Mouse (Mus musculus) heart, embryonic 14.5 days (tissue): Measurements from ENCODE around the gene Hist2h3c1. TPM values are rescaled to one million over a fixed set of nuclear protein-coding genes. Genes with fewer than 3 reads are reported as not detected.

Experiments used
- ATAC-seq: fragments of 200-750 bp; cut with Nextera tagmentation; 2 replicates; pipeline ENCODE4 v1.8.0; 2017; ENCODE audit warnings: low read depth, moderate TSS enrichment; ENCODE audit not compliant: insufficient number of reproducible peaks, insufficient read depth, low FRiP score
- H3K27ac ChIP-seq, 2 experiments: fragments of 200-500 bp in 1 of 2; fragments of 300-500 bp in 1 of 2; sonication (generic) in 1 of 2; replicated peaks in 1 of 2; 2 replicates each; pipeline ENCODE4 v1.5.1; 2012 to 2014; ENCODE audit warnings: low read depth in 2 of 2, low read length in 2 of 2, control low read depth in 1 of 2, mild to moderate bottlenecking in 1 of 2, mixed read lengths in 1 of 2; ENCODE audit not compliant: control insufficient read depth in 1 of 2, insufficient read depth in 1 of 2
- H3K27me3 ChIP-seq: fragments of 300-500 bp; sonication (generic); 2 replicates; pipeline ENCODE4 v1.6.1; 2014; ENCODE audit warnings: mild to moderate bottlenecking, low read length, control low read depth; ENCODE audit not compliant: control insufficient read depth, insufficient read depth
- H3K36me3 ChIP-seq: fragments of 300-500 bp; sonication (generic); 2 replicates; pipeline ENCODE4 v1.6.1; 2014; ENCODE audit warnings: mild to moderate bottlenecking, control low read depth, low read length, mixed read lengths; ENCODE audit not compliant: control insufficient read depth, insufficient read depth
- H3K4me1 ChIP-seq, 2 experiments: fragments of 200-500 bp in 1 of 2; fragments of 300-500 bp in 1 of 2; sonication (generic) in 1 of 2; 2 replicates each; pipeline ENCODE4 v1.6.1; 2012 to 2014; ENCODE audit warnings: low read length in 2 of 2, control low read depth in 1 of 2, mixed read lengths in 1 of 2; ENCODE audit not compliant: control insufficient read depth in 2 of 2, insufficient read depth in 2 of 2
- H3K4me2 ChIP-seq: fragments of 300-500 bp; sonication (generic); 2 replicates; pipeline ENCODE4 v1.6.1; 2014; ENCODE audit warnings: mild to moderate bottlenecking, low read length
- H3K4me3 ChIP-seq, 2 experiments: fragments of 200-500 bp in 1 of 2; fragments of 300-500 bp in 1 of 2; sonication (generic) in 1 of 2; 2 replicates each; pipeline ENCODE4 v1.5.1; 2012 to 2014; ENCODE audit warnings: low read length in 2 of 2, mild to moderate bottlenecking in 2 of 2, control low read depth in 1 of 2, low read depth in 1 of 2, moderate library complexity in 1 of 2; ENCODE audit not compliant: control insufficient read depth in 1 of 2, insufficient read depth in 1 of 2
- H3K9ac ChIP-seq: fragments of 300-500 bp; sonication (generic); 2 replicates; pipeline ENCODE4 v1.6.1; 2014; ENCODE audit warnings: mild to moderate bottlenecking, low read length
- H3K9me3 ChIP-seq: fragments of 300-500 bp; sonication (generic); 2 replicates; pipeline ENCODE4 v1.6.1; 2016; ENCODE audit warnings: low read length, control low read depth; ENCODE audit not compliant: control insufficient read depth
- WGBS: fragments of 180-500 bp; shearing (Covaris S2); extraction: QIAGEN DNeasy Blood & Tissue Kit; methylation state at CpG from one replicate; pipeline ENCODE4 v1.1.7; 2014; 5-methylcytosine and 5-hydroxymethylcytosine counted together
- polyA plus RNA-seq: library from polyadenylated mRNA; unstranded; fragments of >200 nt; fragmentation: Nextera tagmentation; extraction: Ambion mirVana; gene quantifications from 2 replicates; pipeline ENCODE4 v1.2.1, GENCODE M21; 2014

The Hist2h3c1 gene
- polyA plus RNA-seq, 1 experiment from 2014 or later = not detected

DNA sequence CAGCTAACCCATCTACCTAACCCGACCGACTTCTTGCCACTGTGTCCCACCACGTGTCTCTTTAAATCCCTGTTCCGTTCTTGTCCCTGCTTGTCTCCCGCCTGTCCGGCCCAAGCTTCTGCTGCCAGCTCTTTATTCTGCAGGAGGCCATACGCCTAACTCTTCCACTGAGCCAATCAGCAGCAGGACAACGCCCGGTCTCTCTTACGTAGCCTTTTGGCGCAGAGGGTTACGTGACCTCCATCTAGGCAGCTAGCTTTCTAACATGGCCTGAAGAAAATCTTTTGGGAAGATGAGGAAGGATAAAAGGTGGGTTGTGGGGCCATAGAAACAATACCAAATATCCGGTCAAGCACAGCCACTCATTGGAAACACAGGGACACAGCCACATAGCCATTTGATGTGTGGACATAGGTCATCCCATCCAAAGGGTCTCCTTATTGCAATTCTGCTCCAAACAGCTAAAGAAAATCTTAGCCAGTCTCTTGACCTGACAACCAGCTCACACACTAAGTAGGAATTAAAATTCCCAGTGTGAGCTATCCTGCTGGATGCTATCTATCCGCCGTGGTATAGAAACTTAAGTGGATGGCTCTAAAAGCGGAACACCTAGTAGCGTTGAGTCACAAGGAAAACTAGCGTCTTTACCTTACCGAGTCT lies 15.9 kb downstream of the Hist2h3c1 start:
- Histone ChIP-seq H3K27me3 (no peaks in the 10 kb centered on the region), H3K27ac (peak overlapping the region; percentile 93 to 97), H3K9me3 (no peaks in the 10 kb centered on the region), H3K4me2 (peak overlapping the region; percentile 71), H3K36me3 (no peaks in the 10 kb centered on the region), H3K4me1 (peaks cover 13 to 14% of the 10 kb centered on the region in 2 experiments), H3K9ac (peak overlapping the region; percentile 82), H3K4me3 (peak overlapping the region; percentile 54 to 83)
- WGBS = 1% methylated on average over 19 of the region's 19 CpGs
- peak; percentile 80 for ATAC-seq

DNA sequence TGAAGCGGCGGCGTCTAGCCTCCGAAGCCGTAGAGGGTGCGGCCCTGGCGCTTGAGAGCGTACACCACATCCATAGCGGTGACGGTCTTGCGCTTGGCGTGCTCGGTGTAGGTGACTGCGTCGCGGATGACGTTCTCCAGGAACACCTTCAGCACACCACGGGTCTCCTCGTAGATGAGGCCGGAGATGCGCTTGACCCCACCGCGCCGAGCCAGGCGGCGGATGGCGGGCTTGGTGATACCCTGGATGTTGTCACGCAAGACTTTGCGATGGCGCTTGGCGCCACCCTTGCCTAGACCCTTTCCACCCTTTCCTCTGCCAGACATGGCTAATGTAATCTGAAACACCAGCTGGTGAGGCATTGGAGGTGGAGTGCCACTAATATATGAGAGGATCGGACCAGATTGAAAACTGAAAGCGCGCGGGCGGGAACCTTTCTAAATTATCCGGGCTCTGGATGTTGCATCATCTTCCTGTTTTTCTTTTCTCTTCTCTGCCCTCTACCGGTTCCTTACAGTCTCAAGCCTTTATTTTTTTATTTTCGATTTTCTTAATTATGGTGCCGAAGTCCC lies 16.6 kb downstream of the Hist2h3c1 start, which contains the start of gene Hist2h4:
Gene Hist2h4, minus strand, starts transcription at position 333 of the 572 bp plus-strand sequence.
- WGBS = under 1% methylated on average over 40 of the region's 40 CpGs
- peak; percentile 86 for ATAC-seq
- Histone ChIP-seq H3K9me3 (no peaks in the 10 kb centered on the region), H3K9ac (peak within 1 kb of the TSS; percentile 82), H3K4me2 (peak within 1 kb of the TSS; percentile 71), H3K36me3 (no peaks in the 10 kb centered on the region), H3K27me3 (no peaks in the 10 kb centered on the region), H3K4me1 (peaks cover 13 to 17% of the 10 kb centered on the region in 2 experiments), H3K4me3 (peak within 1 kb of the TSS; percentile 54 to 83), H3K27ac (peak within 1 kb of the TSS; percentile 97 to 99)

DNA sequence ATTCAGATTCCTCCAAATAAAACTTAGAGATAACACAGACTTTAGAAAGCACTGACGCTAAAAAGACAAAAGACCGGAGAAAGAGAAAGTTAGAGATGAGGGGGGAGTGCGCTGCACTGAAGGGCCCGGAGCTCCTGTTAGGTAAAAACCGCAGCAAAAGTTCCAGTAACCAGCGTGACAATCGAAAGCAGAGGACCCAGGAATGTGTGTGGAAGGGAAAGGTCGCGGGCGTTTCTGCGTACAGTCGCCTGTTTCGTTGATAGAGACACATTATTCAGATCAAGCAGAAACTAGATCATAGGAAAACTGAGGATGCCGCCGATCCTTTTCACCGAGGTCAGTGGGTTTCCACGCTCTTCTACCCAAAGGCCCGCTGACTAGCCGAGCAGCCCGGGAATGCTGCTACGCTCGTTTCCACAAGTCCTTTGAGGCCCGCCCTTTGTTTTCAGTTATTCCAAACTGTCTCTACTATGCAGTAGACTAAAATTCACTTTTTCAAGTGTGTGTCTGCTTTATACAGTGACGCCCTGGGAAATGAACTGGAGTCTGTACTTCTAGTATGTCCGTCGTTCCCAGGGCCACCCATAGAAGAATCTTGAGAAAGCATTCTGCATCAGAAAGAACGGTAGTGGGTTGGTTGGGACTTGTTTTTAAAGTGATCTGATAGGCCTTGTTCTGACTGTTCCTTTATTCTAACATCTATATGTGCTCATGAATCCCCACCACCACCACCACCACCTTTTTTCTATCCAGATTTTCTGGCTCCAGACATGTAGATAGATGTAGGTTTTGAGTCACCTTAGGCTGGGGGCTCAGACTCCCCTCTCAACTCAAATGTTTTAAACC lies 17.3 kb downstream of the Hist2h3c1 start:
- Histone ChIP-seq H3K4me3 (peak overlapping the region; percentile 54 to 58), H3K9ac (peak overlapping the region; percentile 82), H3K36me3 (no peaks in the 10 kb centered on the region), H3K4me2 (peak overlapping the region; percentile 71), H3K27me3 (no peaks in the 10 kb centered on the region), H3K27ac (peak overlapping the region; percentile 97 to 99), H3K9me3 (no peaks in the 10 kb centered on the region), H3K4me1 (peaks cover 13 to 19% of the 10 kb centered on the region in 2 experiments)
- no peak for ATAC-seq
- WGBS = 8% methylated on average over 27 of the region's 27 CpGs

DNA sequence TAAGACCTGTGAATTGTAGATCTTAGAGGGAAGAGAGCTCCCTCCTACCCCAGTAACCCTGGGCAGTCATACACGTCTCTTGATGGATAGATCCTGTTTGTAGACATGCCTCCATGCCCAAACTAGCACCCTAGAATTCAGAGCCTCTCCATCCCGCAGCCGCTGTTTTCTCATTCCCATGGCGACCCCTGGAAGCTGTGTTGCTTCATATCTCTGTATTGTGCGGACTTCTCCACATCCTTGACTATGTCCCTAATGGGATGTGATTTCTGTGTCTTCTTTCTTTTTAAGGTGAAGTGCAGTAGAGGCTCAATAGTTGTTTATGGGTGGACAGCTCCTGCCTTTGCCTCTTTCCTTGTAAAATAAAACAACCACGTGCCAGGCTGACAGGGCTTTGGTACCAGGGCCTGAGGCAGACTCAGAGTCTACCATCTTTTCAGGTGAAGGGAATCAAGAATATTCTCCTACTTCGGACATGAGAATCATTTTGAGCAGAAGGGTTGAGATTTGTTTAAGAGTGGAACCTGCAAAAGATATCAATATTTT lies 18.0 kb downstream of the Hist2h3c1 start:
- Histone ChIP-seq H3K9ac (peak overlapping the region; percentile 82), H3K27ac (peak overlapping the region; percentile 97 to 99), H3K27me3 (no peaks in the 10 kb centered on the region), H3K4me3 (peak overlapping the region in 1 of 2 experiments; percentile 54; a peak in 2 of 4 replicates), H3K4me2 (peak overlapping the region; percentile 71), H3K36me3 (no peaks in the 10 kb centered on the region), H3K4me1 (peaks cover 13 to 19% of the 10 kb centered on the region in 2 experiments), H3K9me3 (no peaks in the 10 kb centered on the region)
- 82% methylated on average over 7 of the region's 7 CpGs for WGBS
- ATAC-seq = no peak

DNA sequence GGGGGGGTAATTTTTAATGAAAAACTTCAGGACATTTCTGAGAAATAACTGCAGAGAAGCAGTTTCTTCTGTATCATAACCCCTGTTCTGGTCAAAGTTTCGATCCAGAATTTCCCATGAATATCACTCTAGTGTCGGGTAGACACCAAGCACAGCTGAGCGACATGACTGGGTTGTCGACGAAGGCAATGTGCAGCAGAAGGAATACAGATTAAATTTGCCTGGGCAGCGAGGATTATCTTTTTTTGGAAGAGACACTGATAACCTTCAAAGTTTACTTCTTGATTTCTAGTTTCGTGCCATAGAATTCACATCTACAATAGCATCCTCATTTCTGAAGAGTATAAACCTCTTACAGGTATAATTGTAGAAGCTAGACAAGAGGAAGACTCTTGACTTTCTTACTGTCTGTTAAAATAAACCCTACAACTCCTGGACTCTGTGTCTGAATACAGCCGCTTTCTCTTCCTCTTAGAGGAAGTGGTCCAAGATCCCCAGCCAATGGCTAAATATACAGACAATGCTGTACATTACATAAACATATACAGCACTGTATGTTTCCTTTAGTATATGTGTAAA lies 19.7 kb downstream of the Hist2h3c1 start:
- no peaks in the 10 kb centered on the region for H3K27me3 ChIP-seq
- peaks cover 15 to 19% of the 10 kb centered on the region in 2 experiments for H3K4me1 ChIP-seq
- ATAC-seq = no peak
- no peak overlapping the region for H3K9ac ChIP-seq
- no peaks in the 10 kb centered on the region for H3K9me3 ChIP-seq
- no peak overlapping the region for H3K27ac ChIP-seq
- H3K4me3 ChIP-seq = no peak overlapping the region
- no peaks in the 10 kb centered on the region for H3K36me3 ChIP-seq
- H3K4me2 ChIP-seq = no peak overlapping the region
- WGBS = 59% methylated on average over 8 of the region's 8 CpGs

DNA sequence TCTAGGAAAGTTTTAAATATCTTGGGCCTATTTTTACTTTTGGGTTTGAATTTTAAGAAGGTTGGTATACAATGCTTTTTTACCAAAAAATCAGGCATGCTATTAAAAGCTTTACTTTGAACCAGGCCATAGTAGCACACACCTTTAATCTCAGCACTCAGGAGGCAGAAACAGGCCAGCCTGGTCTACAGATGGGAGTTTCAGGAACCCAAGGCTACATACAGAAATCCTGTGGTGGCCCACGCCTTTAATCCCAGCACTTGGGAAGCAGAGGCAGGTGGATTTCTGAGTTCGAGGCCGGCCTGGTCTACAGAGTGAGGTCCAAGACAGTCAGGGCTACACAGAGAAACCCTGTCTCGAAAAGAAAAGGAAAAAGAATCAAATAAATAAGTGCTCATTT lies 21.1 kb downstream of the Hist2h3c1 start:
- H3K4me3 ChIP-seq = no peak overlapping the region
- ATAC-seq = no peak
- H3K27ac ChIP-seq = peak overlapping the region in 1 of 2 experiments; percentile 87; a peak in 2 of 4 replicates
- peaks cover 10 to 13% of the 10 kb centered on the region in 2 experiments for H3K4me1 ChIP-seq
- H3K9me3 ChIP-seq = no peaks in the 10 kb centered on the region
- WGBS = 80% methylated on average over 4 of the region's 4 CpGs
- peak overlapping the region; percentile 95; the same call in 1 of the 2 replicates for H3K4me2 ChIP-seq
- H3K27me3 ChIP-seq = no peaks in the 10 kb centered on the region
- no peak overlapping the region for H3K9ac ChIP-seq
- H3K36me3 ChIP-seq = no peaks in the 10 kb centered on the region
